Mouse (Mus musculus): Measurements from ENCODE around the gene Colgalt2.

GRCm38 (mm10) chr1:152394956-152395515 is 4.6 kb upstream of the Colgalt2 start:
- TF ChIP-seq CTCF (conservative IDR thresholded peaks at IDR 0.05; ENCODE audit: low read length) (no peak), NANOG (IDR thresholded peaks at IDR 0.05; ENCODE audit: borderline replicate concordance, low read length) (no peak)

All from E14TG2a.4 (cell line).